Mouse (Mus musculus): Measurements from ENCODE around the gene Ttc6. TPM values are rescaled to one million over a fixed set of nuclear protein-coding genes. Genes with fewer than 3 reads are reported as not detected.

Ttc6 gene
- total and polyA plus RNA-seq, 3 experiments, result 0.12 to 0.33 TPM; not detected in 1

DNA sequence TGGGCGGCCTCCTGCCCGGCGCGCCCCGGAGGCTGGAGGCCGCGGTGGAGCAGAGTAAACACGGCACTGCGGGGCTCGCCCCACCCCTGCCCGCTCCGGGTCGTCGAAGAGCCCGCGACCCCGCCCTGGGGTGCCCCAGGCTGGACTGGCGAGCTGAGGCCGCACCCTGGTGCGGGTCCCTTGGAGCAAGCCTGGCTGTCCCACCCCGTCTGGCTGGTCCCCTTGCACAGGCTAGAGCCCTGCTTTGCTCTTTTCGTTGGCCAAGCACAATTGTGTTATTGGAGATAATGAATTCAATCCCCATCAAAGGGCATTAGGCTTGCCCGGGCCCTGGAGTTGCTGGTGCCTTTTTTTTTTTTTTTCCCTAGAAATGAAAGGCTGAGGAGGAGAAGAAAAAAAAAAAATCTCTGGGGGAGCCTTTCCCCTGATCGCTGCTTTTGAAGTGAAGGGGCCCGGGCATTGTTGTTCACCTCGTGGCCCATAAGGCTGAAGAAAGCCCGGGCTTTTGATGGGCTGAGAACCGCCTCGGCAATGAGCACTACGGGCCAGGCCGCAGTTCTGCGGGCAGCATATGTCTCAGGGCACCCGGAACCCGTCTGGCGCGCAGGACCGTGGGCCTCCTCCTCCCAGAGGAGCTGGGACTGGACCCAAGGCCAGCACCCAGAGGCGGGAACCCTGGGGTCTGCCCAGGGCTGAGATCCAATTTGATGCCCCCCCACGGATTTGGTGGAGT, 28.9 kb upstream of the Ttc6 start:
- no peak overlapping the region for H3K4me3 ChIP-seq (ENCODE audit: low read depth, low read length)
- peaks cover 68% of the 10 kb centered on the region for H3K27me3 ChIP-seq (ENCODE audit: insufficient read depth, low read length)
- no peaks in the 10 kb centered on the region for H3K9me3 ChIP-seq (replicated peaks)
- TF ChIP-seq POLR2AphosphoS5 (IDR thresholded peaks at IDR 0.05; ENCODE audit: insufficient replicate concordance, low read depth, low read length) (no peak), GATA1 (IDR thresholded peaks at IDR 0.05; ENCODE audit: borderline replicate concordance, low read length) (no peak)
- H3K4me1 ChIP-seq (ENCODE audit: insufficient read depth, low read depth, low read length), result peaks cover 15% of the 10 kb centered on the region
- H3K36me3 ChIP-seq (replicated peaks), result no peaks in the 10 kb centered on the region
- ATAC-seq (ENCODE audit: extremely low read depth, insufficient number of reproducible peaks, low FRiP score, poor library complexity, severe bottlenecking), result no peak
- DNase-seq (ENCODE audit: low spot score), result no peak

DNA sequence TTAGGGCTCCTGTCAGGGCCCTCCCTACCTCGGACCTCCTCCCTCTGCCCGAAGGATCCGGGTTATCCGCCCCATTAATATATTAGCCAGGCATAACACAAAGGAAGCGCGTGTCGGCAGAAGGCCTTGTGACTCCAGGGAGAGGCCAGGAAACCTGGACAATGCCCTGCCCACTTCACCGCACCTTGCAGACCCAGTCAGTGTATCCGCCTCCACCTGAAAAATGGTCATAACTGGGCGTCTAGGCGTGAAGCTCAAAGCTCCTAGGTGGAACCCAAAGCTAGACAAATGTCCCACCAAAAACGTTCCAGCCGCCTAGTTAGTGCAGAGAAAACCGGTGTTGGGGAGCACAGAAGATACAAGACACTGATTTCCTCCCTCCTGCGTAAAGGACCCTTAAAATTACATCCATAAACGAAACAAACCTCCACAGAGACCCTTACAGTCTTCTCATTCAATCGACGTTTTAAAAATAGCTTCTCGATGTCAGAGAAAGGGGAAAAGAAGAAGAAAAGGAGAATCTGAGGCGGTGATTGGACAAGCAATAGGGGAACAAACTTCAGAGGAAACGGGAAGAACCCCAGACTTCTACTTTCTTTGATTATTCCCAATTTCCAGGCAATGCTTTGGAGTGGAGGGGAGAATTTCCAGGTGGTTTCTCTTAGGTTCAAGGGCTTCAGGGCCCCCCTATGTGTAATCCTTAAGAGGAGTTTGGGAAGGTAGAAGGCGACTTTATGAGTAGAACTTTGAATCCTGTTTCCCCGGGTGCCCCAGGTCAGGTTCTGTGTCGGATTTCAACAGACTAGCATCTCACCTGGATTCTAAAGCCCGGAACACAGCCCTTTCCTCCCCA, 27.6 kb upstream of the Ttc6 start:
- no peaks in the 10 kb centered on the region for H3K36me3 ChIP-seq (replicated peaks)
- ATAC-seq (ENCODE audit: extremely low read depth, insufficient number of reproducible peaks, low FRiP score, poor library complexity, severe bottlenecking) (no peak), DNase-seq (ENCODE audit: low spot score) (no peak)
- TF ChIP-seq POLR2AphosphoS5 (IDR thresholded peaks at IDR 0.05; ENCODE audit: insufficient replicate concordance, low read depth, low read length) (no peak), GATA2 (IDR thresholded peaks at IDR 0.05; ENCODE audit: borderline replicate concordance, low read depth, low read length) (no peak), GATA1 (IDR thresholded peaks at IDR 0.05; ENCODE audit: borderline replicate concordance, low read length) (no peak), TAL1 (conservative IDR thresholded peaks at IDR 0.05; ENCODE audit: low read depth, low read length) (no peak), CTCF (IDR thresholded peaks at IDR 0.05; ENCODE audit: low read depth, low read length) (no peak)
- H3K4me1 ChIP-seq (ENCODE audit: insufficient read depth, low read depth, low read length), result peaks cover 15% of the 10 kb centered on the region
- H3K9me3 ChIP-seq (replicated peaks), result no peaks in the 10 kb centered on the region
- peaks cover 70% of the 10 kb centered on the region for H3K27me3 ChIP-seq (ENCODE audit: insufficient read depth, low read length)
- H3K4me3 ChIP-seq (ENCODE audit: low read depth, low read length), result no peak overlapping the region

DNA sequence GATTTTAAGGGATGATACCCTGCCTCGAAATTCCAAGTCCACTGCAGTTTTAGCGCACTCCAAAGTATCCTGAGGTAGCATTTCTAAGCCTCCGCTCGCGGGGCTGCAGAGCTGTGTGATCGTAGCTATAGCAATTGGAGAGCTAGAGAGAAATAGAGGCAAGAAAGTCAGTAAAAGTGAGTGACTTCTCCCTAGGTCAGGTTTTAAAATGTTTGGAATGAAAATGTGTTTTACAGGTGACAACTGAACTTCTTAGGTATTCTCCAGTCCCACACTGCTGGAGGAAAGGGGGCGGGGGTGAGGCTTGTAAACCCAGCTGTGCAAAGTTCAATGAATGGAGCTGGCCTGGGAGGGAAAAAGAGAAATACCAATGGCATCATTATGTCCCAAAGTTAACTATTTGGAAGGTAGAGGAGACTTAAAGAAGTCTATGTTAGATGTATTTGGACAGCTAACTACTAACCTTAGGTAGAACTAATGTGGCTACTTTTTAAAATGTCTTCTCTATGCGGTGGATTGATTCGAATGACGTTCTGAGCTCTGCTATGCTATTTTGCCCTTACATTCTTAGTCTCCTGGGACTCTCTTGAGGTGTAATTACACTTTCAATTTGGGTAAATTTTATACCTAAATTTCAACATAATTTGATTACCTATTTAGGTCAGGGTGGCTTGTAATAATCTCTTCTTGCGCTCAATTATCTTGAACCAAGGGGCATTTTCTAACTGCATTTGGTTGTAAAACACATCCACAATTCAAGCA, 26.8 kb upstream of the Ttc6 start:
- TF ChIP-seq GATA1 (IDR thresholded peaks at IDR 0.05; ENCODE audit: borderline replicate concordance, low read length) (no peak), CTCF (IDR thresholded peaks at IDR 0.05; ENCODE audit: low read depth, low read length) (no peak), GATA2 (IDR thresholded peaks at IDR 0.05; ENCODE audit: borderline replicate concordance, low read depth, low read length) (no peak), POLR2AphosphoS5 (IDR thresholded peaks at IDR 0.05; ENCODE audit: insufficient replicate concordance, low read depth, low read length) (no peak), TAL1 (conservative IDR thresholded peaks at IDR 0.05; ENCODE audit: low read depth, low read length) (no peak)
- H3K4me3 ChIP-seq (ENCODE audit: low read depth, low read length), result no peak overlapping the region
- H3K27me3 ChIP-seq (ENCODE audit: insufficient read depth, low read length), result peaks cover 74% of the 10 kb centered on the region
- no peak for ATAC-seq (ENCODE audit: extremely low read depth, insufficient number of reproducible peaks, low FRiP score, poor library complexity, severe bottlenecking)
- DNase-seq (ENCODE audit: low spot score), result no peak
- peaks cover 17% of the 10 kb centered on the region for H3K4me1 ChIP-seq (ENCODE audit: insufficient read depth, low read depth, low read length)
- H3K9me3 ChIP-seq (replicated peaks), result peaks cover 3% of the 10 kb centered on the region; the same call in 1 of the 2 replicates
- H3K36me3 ChIP-seq (replicated peaks), result peaks cover 3% of the 10 kb centered on the region

DNA sequence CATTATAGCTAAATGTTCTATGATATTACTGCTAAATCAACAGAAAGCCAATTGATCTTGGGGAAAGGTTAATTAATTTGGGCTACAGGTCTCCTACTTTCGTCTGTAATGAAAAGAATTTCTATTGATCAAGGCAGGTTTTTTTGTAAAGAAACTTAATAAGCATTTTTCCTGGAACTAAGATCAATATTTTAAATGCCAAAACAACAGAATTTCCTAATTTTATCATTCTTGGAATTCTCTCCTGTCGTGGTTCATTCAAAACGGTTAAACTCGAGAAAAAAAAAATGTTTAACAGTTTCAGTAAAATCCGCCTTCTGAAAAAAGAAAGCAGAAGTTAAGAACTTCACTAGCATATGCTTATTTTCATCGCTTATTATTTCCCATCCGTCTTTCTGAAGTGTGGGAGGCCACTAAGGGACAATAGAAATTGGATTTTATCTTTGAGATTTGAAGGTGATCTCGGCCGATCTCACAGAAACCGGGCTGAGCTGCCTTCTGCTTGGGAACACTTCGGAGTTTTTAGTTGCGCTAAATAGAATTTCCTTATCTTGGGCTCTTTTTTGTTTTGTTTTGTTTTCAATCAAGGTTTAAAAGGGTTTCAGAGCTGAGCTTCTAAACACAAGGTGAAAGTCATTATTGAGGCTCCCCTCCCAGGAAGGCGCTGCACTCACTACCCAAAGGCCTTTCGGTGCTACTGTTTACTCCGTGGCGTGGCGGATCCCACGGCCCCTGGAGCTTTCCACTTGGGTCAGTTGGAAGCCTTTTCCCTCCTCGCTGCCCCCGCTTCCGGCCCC, 25.9 kb upstream of the Ttc6 start:
- Histone ChIP-seq H3K27me3 (ENCODE audit: insufficient read depth, low read length) (peaks cover 81% of the 10 kb centered on the region), H3K9me3 (replicated peaks) (peaks cover 9% of the 10 kb centered on the region), H3K36me3 (replicated peaks) (peaks cover 12% of the 10 kb centered on the region), H3K4me1 (ENCODE audit: insufficient read depth, low read depth, low read length) (peaks cover 17% of the 10 kb centered on the region), H3K4me3 (ENCODE audit: low read depth, low read length) (peak overlapping the region; percentile 67; the same call in 1 of the 2 replicates)
- DNase-seq (ENCODE audit: low spot score), result no peak
- ATAC-seq (ENCODE audit: extremely low read depth, insufficient number of reproducible peaks, low FRiP score, poor library complexity, severe bottlenecking), result no peak
- TF ChIP-seq POLR2AphosphoS5 (IDR thresholded peaks at IDR 0.05; ENCODE audit: insufficient replicate concordance, low read depth, low read length), result no peak
- no peak for TF ChIP-seq TAL1 (conservative IDR thresholded peaks at IDR 0.05; ENCODE audit: low read depth, low read length)
- no peak for TF ChIP-seq GATA2 (IDR thresholded peaks at IDR 0.05; ENCODE audit: borderline replicate concordance, low read depth, low read length)
- no peak for TF ChIP-seq CTCF (IDR thresholded peaks at IDR 0.05; ENCODE audit: low read depth, low read length)
- TF ChIP-seq GATA1 (IDR thresholded peaks at IDR 0.05; ENCODE audit: borderline replicate concordance, low read length), result no peak

DNA sequence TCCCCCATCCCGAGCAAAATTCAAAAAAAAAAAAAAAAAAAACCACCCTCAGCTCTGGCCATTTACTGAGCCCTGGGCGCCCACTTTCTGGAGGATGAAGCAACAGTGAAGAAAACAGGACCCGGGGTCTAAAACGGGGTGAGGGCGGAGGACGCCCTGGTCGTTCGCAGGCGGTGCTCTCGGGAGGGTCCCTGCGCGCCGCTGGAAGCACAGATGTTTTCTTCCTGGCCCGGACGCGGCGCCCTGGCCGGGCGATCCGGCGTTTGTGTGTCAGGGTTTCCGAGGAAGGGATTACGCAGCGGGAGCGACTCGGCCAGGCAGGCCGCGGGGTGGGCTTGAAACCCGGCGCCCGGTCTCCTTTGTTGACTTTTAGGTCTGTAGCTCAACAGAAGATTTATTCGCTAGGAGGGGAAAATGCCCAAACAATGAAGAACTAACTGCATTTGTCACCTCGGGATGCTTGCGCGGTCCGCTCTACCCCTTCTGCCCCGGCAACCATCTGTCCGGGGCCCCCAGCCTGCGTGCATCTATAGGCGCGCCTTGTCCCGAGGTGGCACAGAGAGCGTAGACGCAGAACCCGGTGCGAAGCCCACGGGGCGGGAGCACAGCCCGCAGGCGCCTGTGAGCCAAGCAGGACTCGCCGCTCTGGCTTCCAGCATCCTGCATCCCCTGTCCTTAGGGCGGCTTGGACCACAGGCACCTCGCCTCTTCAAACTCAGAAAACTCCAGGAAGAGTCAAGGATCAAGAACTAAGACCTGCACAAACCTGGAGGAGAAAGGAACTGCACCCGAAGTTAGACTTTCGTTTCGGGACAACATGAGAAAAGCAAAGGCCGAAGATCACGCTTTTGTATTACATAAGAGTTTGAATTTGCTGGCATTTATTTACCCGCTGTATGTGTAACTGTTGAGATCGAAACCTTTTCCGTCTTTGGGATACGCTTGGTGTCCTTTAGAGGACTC, 25.0 kb upstream of the Ttc6 start:
- peaks cover 12% of the 10 kb centered on the region for H3K9me3 ChIP-seq (replicated peaks)
- peaks cover 83% of the 10 kb centered on the region for H3K27me3 ChIP-seq (ENCODE audit: insufficient read depth, low read length)
- peaks cover 15% of the 10 kb centered on the region for H3K36me3 ChIP-seq (replicated peaks)
- TF ChIP-seq TAL1 (conservative IDR thresholded peaks at IDR 0.05; ENCODE audit: low read depth, low read length) (no peak), GATA2 (IDR thresholded peaks at IDR 0.05; ENCODE audit: borderline replicate concordance, low read depth, low read length) (no peak), CTCF (IDR thresholded peaks at IDR 0.05; ENCODE audit: low read depth, low read length) (no peak), GATA1 (IDR thresholded peaks at IDR 0.05; ENCODE audit: borderline replicate concordance, low read length) (no peak), POLR2AphosphoS5 (IDR thresholded peaks at IDR 0.05; ENCODE audit: insufficient replicate concordance, low read depth, low read length) (no peak)
- ATAC-seq (ENCODE audit: extremely low read depth, insufficient number of reproducible peaks, low FRiP score, poor library complexity, severe bottlenecking), result peak; percentile 30; the same call in 1 of the 2 replicates
- DNase-seq (ENCODE audit: low spot score), result peak; percentile 53
- peak overlapping the region; percentile 67 for H3K4me3 ChIP-seq (ENCODE audit: low read depth, low read length)
- peaks cover 17% of the 10 kb centered on the region for H3K4me1 ChIP-seq (ENCODE audit: insufficient read depth, low read depth, low read length)

Measured in G1E (cell line).